Mouse (Mus musculus) left cerebral cortex, adult 18-20 months (tissue): ENCODE data around the gene C87499. TPM values are rescaled to one million over a fixed set of nuclear protein-coding genes. Genes with fewer than 3 reads are reported as not detected.

ENCODE experiments used
- DNase-seq, 2 experiments: peaks; one replicate each; pipeline ENCODE4 v3.0.0; 2021 to 2022; ENCODE audit warnings: low spot score in 2 of 2, mixed read lengths in 1 of 2
- long read RNA-seq, 2 experiments: library from polyadenylated mRNA; stranded (forward); transcript quantifications; one replicate each; pipeline ENCODE4 v2.0.0; 2021
- total RNA-seq, 2 experiments: library from RNA; stranded (reverse); gene quantifications; 2 replicates each; pipeline ENCODE4 v1.2.3; 2021

C87499 gene
- not detected for total RNA-seq
- long read RNA-seq, experiment 1 = 0 reads
- long read RNA-seq, experiment 2 = 0 reads

- DNase-seq = no peak
Measured at GRCm38 (mm10) chr4:88634311-88634710, at the start of gene C87499. Gene C87499, minus strand, starts transcription at chr4:88634411.

- no peak for DNase-seq
Measured at GRCm38 (mm10) chr4:88683812-88684211, 49.6 kb upstream of the C87499 start, which contains the start of gene Ifna2. Gene Ifna2, minus strand, starts transcription at chr4:88683912.

GRCm38 (mm10) chr4:88681353-88681752 lies 47.1 kb upstream of the C87499 start:
- DNase-seq = no peak

GRCm38 (mm10) chr4:88680362-88680761 lies 46.2 kb upstream of the C87499 start:
- DNase-seq = peak; percentile 20 to 24

GRCm38 (mm10) chr4:88676824-88677223 lies 42.6 kb upstream of the C87499 start, which contains the start of gene Ifna16:
Gene Ifna16, minus strand, starts transcription at chr4:88676924.
- no peak for DNase-seq

- DNase-seq = no peak
Measured at GRCm38 (mm10) chr4:88655461-88655860, 21.2 kb upstream of the C87499 start.

- DNase-seq = no peak
Measured at GRCm38 (mm10) chr4:88653644-88654043, 19.4 kb upstream of the C87499 start.

GRCm38 (mm10) chr4:88644359-88644758 lies 10.1 kb upstream of the C87499 start, which contains the start of gene Ifna13:
Gene Ifna13, minus strand, starts transcription at chr4:88644459.
- no peak for DNase-seq

GRCm38 (mm10) chr4:88642526-88642925 lies 8.3 kb upstream of the C87499 start:
- no peak for DNase-seq

GRCm38 (mm10) chr4:88641077-88641831 lies 7.0 kb upstream of the C87499 start:
- peak; percentile 92 to 100 for DNase-seq

- DNase-seq = no peak
Measured at GRCm38 (mm10) chr4:88640704-88641076, 6.5 kb upstream of the C87499 start.

GRCm38 (mm10) chr4:88603276-88603675 lies 30.9 kb downstream of the C87499 start, which contains the start of gene Ifna12:
Gene Ifna12, minus strand, starts transcription at chr4:88603376.
- no peak for DNase-seq

GRCm38 (mm10) chr4:88592285-88592684 lies 41.9 kb downstream of the C87499 start, which contains the start of gene Ifna9:
Gene Ifna9, minus strand, starts transcription at chr4:88592385.
- no peak for DNase-seq

Other genes starting within 250 kb of the C87499 start
- 1 to 10 TPM; 1.5 to 2.0 TPM for gene Hacd4, start 195.5 kb downstream of the C87499 start, total RNA-seq
- gene Ifnb1, start 111.6 kb downstream of the C87499 start, total RNA-seq = not detected
- not detected for gene Ifna15, start 76.2 kb downstream of the C87499 start, total RNA-seq
- not detected for gene Ifna14, start 62.6 kb downstream of the C87499 start, total RNA-seq
- gene Ifna9, start 42.0 kb downstream of the C87499 start, total RNA-seq = not detected
- not detected for gene Ifna12, start 31.0 kb downstream of the C87499 start, total RNA-seq
- not detected for gene Ifna13, start 10.0 kb upstream of the C87499 start, total RNA-seq
- not detected for gene Ifna16, start 42.5 kb upstream of the C87499 start, total RNA-seq
- gene Ifna2, start 49.5 kb upstream of the C87499 start, total RNA-seq = not detected
- not detected for gene Ifnab, start 56.9 kb upstream of the C87499 start, total RNA-seq
- gene Gm26566, start 87.4 kb upstream of the C87499 start, total RNA-seq = under 1 TPM; 0.49 to 0.89 TPM
- gene Klhl9, start 88.1 kb upstream of the C87499 start, total RNA-seq = 100 to 1,000 TPM; 100 to 103 TPM
- not detected for gene Gm13271, start 120.5 kb upstream of the C87499 start, total RNA-seq
- gene Gm13283, start 125.7 kb upstream of the C87499 start, total RNA-seq = not detected
- not detected for gene Gm13290, start 139.4 kb upstream of the C87499 start, total RNA-seq
- not detected for gene Gm13289, start 142.5 kb upstream of the C87499 start, total RNA-seq
- not detected for gene Gm13272, start 145.4 kb upstream of the C87499 start, total RNA-seq
- gene Ifnz, start 147.7 kb upstream of the C87499 start, total RNA-seq = not detected
- not detected for gene Gm13276, start 151.3 kb upstream of the C87499 start, total RNA-seq
- gene Gm13277, start 154.2 kb upstream of the C87499 start, total RNA-seq = not detected
- not detected for gene Gm13278, start 157.1 kb upstream of the C87499 start, total RNA-seq
- gene Gm13275, start 160.1 kb upstream of the C87499 start, total RNA-seq = not detected
- gene Gm13279, start 163.0 kb upstream of the C87499 start, total RNA-seq = not detected
- not detected for gene Gm13285, start 165.3 kb upstream of the C87499 start, total RNA-seq
- not detected for gene Gm13287, start 168.8 kb upstream of the C87499 start, total RNA-seq
- not detected for gene Gm13288, start 171.1 kb upstream of the C87499 start, total RNA-seq
- gene Ifna7, start 181.8 kb upstream of the C87499 start, total RNA-seq = not detected
- gene Ifna11, start 185.5 kb upstream of the C87499 start, total RNA-seq = not detected
- not detected for gene Ifna6, start 193.0 kb upstream of the C87499 start, total RNA-seq
- gene Ifna5, start 201.1 kb upstream of the C87499 start, total RNA-seq = not detected
- gene Ifna4, start 207.4 kb upstream of the C87499 start, total RNA-seq = not detected
- not detected for gene Ifna1, start 215.7 kb upstream of the C87499 start, total RNA-seq
- not detected for gene Ifne, start 245.8 kb upstream of the C87499 start, total RNA-seq